Mouse (Mus musculus): Measurements from ENCODE around the gene Dgcr8.
A peak's percentile ranks its signal among the peaks of the same experiment; 100 is the strongest.

Dgcr8 gene

DNA sequence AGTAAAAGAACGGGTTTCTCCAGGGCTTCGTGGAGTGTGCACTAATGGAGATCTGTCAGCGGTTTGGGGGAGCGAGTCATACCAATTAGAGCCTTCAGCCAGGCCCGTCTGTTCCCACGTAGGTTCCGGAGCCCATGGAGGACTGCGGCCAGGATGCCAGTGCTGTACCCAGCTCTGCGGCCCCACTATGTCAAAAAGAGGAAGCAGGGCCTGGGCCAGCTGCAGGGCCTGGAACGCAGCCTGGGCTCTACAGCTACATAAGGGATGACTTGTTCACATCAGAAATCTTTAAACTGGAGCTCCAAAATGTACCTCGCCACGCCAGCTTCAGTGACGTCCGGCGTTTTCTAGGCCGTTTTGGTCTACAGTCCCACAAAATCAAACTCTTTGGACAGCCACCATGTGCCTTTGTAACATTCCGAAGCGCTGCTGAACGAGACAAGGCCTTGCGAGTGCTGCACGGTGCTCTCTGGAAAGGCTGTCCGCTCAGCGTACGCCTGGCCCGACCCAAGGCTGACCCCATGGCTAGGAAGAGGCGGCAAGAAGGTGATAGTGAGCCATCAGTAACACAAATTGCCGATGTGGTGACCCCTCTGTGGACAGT is 39.6 kb downstream of the Dgcr8 start:
- peak; percentile 50 to 62 for DNase-seq

- DNase-seq = peak; percentile 94 to 97
Observed at GRCm38 (mm10) chr16:18248433-18249363, 40.3 kb downstream of the Dgcr8 start, which contains the start of the genes Trmt2a and Ranbp1. Gene Trmt2a (plus strand): TSS chr16:18248679. Gene Ranbp1 (minus strand): TSS chr16:18248732.

DNA sequence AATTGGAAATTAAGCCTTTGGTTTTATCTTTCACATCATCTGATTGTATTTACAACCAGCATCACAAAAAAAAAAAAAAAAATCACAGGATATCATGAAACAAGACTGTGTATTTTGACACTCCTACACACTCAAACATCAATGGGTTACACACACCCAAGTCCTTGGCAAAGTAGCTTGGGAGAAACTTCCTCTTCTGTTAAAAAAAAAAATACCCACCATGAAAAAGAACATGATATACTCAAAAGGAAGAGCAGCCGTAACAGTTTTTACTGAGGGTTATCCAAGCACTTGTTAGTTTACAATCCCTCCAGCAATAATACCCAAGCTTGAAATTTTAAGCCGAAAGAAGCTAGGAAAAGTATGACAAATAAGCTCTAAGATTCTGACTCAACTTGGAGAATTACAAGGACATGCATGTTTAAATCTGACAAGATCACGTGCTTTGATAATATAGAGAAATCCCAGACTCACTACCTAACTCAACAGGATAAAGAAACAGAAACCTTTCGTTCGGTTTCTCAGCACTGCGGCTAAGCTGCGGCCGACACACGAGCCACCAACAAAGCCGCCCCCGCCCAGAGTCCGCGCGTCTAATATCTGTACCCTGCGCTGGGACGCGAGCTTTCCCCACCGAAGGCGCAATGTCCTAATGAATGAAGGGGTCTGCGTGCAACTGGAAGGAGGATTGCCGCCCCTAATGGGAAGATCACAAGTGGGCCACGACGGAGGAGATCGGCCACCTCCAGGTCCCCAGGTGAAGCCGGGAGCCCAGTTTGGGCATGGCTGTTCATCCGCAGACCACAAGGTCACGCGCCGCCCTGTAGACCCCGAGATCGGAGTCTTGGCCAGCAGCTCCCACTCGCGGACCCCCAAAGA is 41.3 kb downstream of the Dgcr8 start:
- no peak for DNase-seq

DNA sequence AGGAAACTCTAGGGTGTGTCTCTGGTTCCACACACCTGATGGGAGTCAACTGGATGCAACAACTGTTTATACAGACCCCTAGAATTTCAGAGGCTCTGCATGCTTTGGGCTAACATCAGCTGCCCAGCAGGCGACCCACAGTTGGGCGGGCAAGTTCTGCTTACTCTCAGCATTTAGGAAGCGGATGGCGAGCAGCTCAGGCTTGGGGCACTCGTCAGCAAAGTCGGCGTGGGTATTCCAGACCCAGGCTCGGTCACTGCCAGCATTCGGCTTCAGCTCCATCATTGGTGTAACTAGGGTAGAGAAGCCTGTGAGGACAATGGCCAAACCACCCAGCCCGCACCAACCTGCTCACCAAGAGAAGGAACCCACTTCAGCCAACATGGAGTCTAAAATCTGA is 47.5 kb downstream of the Dgcr8 start:
- no peak for DNase-seq

GRCm38 (mm10) chr16:18236676-18237501 is 52.2 kb downstream of the Dgcr8 start:
- DNase-seq = no peak

GRCm38 (mm10) chr16:18235389-18236065 is 53.5 kb downstream of the Dgcr8 start:
- peak in 1 of 2 experiments; percentile 39 for DNase-seq

GRCm38 (mm10) chr16:18234671-18235388 is 54.2 kb downstream of the Dgcr8 start, which contains the start of gene Zdhhc8:
Gene Zdhhc8 (minus strand): TSS chr16:18235136.
- peak; percentile 50 to 71 for DNase-seq

DNA sequence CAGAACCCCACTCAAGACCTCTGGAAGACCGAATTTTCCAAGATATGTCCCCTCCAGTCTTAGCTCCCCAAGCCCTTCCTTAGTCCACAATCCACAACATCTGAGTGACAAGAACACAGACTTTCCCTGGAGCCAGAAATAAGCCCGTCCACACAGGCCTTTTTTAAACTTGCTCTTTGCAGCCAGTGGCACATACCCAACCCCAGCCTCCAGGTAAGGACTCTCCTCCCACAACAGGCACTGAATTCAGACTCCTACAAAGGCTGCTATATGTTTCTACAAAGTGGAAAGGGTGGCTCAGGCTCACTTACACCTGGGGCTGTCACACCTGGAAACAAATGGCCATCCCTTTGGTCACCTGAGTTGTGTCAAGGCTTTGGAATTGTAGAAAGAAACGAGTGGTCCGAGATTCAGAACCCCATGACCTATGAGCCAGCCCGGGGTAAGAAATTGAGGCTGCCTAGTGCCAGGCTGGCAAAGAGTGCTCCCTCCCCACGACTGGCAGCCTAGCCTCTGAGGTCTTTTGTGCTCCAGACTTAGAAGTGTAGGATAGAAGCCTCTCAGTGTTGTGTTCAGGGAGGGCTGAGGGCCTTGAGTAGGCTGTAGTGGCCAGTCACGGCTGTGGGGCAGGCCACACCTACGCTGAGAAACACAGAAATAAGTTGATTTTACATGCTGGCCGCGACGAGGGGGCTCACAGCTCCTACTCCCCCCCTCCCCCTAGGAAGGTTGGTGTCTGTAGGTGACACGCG is 55.0 kb downstream of the Dgcr8 start:
- DNase-seq = no peak

DNA sequence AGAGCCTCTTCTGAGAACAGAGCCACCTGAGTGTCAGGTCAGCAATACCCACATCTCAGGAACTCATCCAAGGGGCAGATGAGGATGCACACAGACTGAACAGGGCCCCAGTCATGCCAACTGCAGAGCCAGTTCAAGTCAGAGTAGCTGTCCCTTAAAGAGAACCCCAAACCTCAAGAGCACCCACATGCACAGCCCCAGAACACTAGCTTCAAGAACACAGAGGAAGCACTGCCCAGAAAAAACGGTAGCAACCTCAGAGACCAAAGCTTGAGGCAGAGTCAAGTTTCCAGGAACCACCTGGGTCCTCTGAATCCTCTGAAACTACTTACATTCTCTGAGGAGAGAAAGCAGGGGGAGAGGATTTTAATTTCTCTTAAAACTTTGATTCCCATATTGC is 55.6 kb downstream of the Dgcr8 start:
- no peak for DNase-seq

GRCm38 (mm10) chr16:18231451-18231850 is 57.6 kb downstream of the Dgcr8 start:
- no peak for DNase-seq

GRCm38 (mm10) chr16:18231047-18231446 is 58.0 kb downstream of the Dgcr8 start:
- no peak for DNase-seq

- no peak for DNase-seq
Observed at GRCm38 (mm10) chr16:18230617-18231016, 58.4 kb downstream of the Dgcr8 start.

- DNase-seq = no peak
Observed at GRCm38 (mm10) chr16:18229622-18230021, 59.4 kb downstream of the Dgcr8 start.

DNA sequence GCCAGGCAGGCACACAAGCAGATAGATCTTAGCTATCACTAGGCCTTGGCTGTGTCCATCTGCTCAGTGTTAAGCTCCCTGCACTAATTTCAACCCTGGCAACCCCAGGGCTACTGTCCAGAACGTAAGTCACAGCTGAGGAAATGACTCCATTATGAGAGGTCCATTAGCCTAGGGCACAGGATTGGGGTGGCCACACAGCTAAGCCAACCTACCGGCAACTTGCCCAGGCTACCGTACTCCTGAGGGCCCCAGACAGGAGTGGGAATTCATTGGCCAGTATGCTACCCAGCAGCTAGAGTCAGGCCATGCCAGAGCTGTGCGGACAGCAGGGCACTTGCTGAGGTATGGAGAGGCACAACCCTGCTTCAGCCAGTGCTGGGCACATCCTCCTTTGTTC is 60.2 kb downstream of the Dgcr8 start:
- DNase-seq = no peak

GRCm38 (mm10) chr16:18227897-18228422 is 61.1 kb downstream of the Dgcr8 start:
- DNase-seq = no peak

GRCm38 (mm10) chr16:18227187-18227586 is 61.9 kb downstream of the Dgcr8 start:
- no peak for DNase-seq

GRCm38 (mm10) chr16:18222188-18222587 is 66.9 kb downstream of the Dgcr8 start:
- no peak for DNase-seq

DNA sequence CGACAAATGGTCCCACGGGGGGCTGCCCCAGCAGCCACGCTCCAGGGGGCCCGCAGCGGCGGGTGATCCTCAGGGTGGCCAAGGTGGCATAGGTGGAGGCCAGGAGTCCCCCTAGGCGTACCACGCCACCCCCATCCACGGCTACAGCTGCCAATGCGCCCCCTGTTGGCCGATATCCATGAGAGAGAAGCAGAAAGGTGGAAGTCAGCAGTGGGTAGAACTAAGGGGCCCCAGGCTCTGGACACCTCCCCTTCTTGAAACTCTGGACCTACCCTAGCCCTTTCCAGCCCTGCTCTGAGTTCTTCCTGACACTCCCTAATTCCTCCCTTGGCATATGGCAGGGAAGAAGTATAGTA is 67.5 kb downstream of the Dgcr8 start:
- DNase-seq = no peak

GRCm38 (mm10) chr16:18220856-18221542 is 68.0 kb downstream of the Dgcr8 start:
- no peak for DNase-seq
